Mouse (Mus musculus): Measurements from ENCODE around the gene Pigc. TPM values are rescaled to one million over a fixed set of nuclear protein-coding genes. Genes with fewer than 3 reads are reported as not detected.

Pigc gene
- total RNA-seq, 4 experiments from 2014 or later: 12.3 to 17.0 (median 13.7) TPM

DNA sequence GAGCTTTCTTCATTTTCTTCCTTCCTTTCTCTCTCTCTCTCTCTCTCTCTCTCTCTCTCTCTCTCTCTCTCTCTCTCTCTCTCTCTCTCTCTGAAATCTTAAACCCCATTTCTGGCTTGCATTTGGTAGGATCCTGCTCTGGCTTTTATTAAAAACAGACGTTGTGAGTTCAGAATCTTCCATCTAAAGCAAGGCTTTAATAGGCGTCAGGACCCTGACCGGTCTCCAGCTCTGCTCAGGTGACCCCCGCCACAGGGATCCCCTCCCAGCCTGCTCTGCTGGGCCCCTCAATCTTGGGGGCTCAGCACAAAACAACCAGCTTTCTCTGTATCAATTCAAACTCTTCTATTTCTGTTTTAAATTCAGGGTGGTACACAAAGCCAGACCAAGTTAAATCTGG lies 39.2 kb downstream of the Pigc start:
- no peak for DNase-seq (ENCODE audit: low spot score in 2 of 2)

DNA sequence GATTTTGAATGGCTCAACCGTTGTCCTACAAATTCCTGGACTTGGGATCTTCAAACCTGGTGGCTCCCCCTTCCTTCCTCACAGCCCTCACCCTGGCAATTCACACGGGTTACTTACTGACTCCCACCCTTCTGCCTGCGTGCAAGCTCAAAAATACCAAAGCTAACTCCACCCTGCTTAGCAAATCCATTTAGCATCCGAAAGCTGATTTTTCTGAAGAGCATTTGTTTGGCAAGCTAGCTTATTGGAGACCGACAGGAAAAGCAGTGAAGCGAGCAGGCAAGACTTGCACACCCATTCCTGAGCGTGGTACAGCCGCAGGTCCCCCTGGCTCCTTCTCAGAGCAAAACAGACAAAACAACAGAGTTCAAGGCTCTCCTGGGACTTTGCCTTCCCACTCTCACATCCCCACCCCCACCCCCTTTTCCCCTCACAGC lies 39.7 kb downstream of the Pigc start:
- DNase-seq (ENCODE audit: low spot score in 2 of 2): no peak

DNA sequence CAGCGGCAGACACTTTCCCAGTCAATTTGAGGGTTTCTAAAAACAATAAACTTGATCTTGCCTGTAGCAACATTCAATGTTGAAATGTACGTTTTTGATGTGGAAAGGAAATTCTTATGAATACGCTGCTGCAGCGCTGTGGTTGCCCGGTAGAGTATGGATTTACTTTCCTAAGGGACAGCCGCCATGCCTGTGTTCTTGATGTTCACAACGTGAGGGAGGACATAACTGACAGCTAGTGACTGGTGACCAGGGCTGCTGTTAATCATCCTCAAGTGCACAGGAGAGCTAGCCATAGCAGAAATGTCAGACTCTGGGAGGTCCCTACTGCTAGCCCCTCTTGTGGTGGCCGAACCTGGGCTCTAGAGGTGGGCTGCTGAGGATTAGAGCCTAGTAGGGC lies 40.1 kb downstream of the Pigc start:
- DNase-seq (ENCODE audit: low spot score in 2 of 2): no peak

DNA sequence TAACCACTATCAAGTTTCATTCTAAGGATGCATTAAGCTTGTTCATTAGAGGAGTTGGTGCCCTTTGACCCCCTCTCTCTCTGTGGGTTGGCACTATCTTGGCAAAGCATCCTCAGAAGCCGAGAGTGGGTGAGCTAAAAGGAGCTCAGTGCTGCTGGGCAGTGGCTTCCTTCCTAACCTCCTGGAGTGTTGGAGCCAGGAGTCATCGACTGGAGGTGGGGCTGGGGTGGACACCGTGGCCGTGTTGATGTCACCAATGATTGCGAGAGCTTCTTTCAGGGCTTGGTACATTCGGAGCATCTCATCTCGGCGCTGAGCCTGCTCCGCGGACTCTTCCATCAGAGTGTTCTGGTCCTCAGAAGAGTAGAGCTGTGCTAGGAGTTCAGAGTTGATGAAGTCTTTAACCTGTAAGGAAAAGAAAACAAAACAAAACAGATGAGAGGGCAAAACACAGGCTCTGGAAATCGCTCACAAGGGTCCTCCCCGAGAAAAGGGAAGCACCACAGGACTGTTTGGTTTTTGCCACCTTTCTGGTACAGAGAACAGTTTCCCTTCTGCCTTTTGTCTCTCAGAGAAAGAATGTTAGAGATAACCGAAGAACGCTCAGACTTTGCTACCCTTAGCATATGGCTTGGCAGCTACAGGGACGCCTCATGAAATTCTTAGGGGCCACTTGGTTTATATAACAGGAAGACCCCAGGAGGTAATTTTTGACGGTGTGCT lies 42.7 kb downstream of the Pigc start:
- no peak for DNase-seq (ENCODE audit: low spot score in 2 of 2)

DNA sequence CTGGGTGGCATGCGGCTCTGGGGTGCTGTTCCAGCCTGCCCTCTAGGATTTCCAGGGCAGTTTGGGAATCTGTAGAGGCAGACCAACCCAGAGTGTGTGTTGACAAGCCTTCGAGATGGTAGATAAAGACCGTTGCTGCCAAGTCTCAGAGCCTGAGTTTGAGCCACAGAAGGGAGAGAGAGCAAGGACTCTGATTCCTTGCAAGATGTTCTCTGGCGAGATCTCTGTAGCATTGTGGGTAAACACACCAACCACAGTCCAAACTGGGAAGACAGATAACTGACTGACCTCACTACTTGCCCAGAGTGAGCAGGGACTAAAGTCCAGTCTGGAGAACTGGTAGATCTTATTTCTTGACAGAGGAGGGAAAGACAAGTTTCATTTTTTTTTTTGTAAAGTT lies 44.6 kb downstream of the Pigc start:
- no peak for DNase-seq (ENCODE audit: low spot score in 2 of 2)

DNA sequence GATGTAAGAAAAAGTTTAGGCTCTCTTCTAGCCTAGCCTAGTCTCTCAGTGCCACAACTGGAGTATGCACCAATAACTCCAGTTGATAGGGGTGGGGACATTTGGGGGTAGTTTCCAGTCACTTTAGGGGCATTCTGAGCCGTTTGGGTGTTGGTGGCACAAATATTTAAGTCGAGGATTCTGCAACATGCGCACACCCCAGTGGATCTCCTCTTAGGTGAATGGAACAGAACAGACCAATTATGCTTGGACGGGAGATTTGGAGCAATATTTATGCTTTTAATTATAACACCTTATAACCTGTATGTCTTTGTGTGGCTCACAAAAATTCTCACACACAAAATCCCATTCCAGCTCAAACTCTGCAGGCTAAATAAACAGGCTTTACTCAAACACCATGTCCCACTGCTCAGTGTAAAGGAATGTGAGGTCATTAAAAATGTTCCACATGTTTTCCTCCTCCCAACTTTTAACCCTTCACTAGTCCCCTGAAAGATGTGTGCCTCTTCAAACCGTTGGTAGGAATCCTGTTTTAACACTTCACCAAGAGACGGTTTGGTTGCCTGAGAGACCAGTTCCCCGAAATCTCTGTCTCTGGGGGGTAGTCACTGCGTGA lies 46.4 kb downstream of the Pigc start:
- DNase-seq (ENCODE audit: low spot score in 2 of 2): no peak

DNA sequence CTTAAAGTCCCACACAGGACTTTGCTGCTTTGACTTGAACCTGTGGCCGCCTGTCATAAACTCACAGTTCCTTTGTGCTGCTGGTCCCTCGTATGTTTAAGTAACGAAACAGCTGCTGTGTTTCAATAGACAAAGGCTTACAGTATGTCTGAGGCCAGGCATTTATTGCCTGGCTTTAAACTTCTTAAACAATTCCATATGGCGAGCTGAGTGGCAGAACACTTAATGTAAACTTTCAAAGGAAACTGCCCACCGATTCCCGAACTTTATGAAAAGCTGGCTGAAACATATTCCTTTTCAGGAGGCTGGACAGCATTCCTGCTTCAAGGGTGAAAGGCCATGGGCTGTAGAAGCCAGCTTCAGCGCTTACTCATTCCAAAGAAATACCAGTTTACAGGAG lies 48.0 kb downstream of the Pigc start:
- no peak for DNase-seq (ENCODE audit: low spot score in 2 of 2)

DNA sequence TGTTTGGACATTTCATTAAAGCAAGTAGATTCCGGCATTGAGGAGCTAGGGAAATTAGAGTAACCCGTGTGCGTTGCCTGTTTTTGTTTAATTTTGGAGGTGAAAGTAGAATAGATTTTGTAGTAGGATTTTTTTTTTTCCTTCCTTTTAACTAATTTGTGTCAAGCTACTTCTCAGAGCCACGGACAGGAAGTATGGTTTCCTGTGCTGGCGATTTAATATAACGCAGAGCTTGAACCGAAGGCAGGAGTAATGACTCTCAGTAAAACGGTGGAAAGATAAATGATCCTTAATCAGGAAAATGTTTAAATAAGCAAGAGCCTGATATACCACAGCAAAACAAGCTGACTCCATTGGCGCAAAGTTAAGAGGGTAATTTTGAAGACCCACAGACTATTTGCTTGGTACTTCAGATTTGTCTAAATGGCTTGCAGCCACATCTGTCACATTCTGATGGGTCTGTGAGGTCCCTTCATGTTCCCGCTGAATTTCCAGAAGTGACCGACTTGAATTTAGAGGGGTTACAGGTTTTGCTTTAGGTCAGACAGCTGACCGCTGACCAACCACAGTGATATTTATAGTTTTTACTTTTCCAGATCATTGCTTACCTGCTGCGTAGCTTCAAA lies 49.1 kb downstream of the Pigc start:
- no peak for DNase-seq (ENCODE audit: low spot score in 2 of 2)

DNA sequence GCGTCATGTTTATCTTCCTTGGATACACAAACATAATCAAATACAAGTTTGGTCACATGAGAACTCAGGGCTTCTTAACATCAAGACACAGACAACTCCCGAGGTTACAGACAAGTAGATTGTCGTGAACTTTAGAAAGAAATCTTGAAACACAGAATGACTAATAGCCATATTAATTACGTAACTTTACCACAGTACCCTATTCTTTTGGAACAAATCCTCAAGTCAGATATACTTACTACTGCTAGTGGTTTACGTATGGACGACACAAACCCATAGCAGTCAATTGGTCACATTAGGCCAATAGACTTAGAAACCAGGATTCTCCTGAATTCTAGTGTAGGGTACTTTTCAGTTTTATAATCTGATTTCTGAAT lies 49.6 kb downstream of the Pigc start:
- no peak for DNase-seq (ENCODE audit: low spot score in 2 of 2)

DNA sequence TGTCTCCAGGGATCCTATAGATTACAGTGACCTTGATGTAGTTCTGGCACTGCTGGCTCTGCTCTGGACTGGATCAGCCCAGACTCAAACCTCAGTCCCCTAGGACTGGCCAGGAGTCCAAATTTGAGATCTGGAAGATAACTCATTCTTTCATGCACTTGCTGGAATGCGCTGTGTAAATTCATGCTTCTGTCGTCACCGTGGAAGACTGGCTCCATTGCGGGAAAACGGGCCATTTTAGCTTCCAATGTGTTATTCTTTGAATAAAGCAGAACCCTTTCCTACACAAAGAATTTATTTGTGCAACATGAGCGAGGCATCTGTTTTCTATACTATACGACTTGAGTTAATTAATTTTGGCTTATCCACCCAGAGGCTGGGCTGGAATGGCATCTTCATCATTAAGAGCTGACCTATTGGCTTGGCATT lies 51.3 kb downstream of the Pigc start:
- no peak for DNase-seq (ENCODE audit: low spot score in 2 of 2)

DNA sequence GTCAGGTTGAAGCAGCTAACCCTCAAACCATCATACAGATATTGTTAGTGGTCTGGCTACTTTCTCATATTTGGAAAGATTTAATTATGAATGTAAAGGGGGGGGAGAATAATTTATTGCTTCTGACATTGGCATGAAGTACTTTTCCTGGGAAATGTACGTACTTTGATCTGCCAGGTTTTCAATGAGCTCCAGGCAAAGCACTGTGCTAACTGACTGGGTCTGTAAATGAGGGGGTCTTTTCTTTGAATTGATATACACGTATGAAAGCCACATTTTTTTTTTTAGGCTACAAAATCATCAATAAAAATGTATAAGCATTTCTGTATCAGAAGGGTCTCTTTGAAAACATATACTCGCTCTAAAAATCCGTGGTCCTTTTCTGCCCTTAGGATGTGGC lies 51.8 kb downstream of the Pigc start:
- no peak for DNase-seq (ENCODE audit: low spot score in 2 of 2)

Other genes starting within 250 kb of the Pigc start
- gene Fasl, start 180.7 kb upstream of the Pigc start, total RNA-seq (2022): not detected
- 1 to 10 TPM; 9.0 to 9.8 (median 9.2) TPM for gene Suco, start 92.5 kb upstream of the Pigc start, total RNA-seq (2022)
- gene 4930558K02Rik, start 10.4 kb downstream of the Pigc start, total RNA-seq (2022): not detected